Mouse (Mus musculus) adrenal gland, adult 18-20 months (tissue): ENCODE measurements at regions not wholly inside any gene's neighbourhood (a gene's known extent, or its start where the extent isn't known, plus 50 kb on each side); places are given as distances from the start of the nearest gene placed in this dataset.

Experiments used
- DNase-seq, 2 experiments: peaks; one replicate each; pipeline ENCODE4 v3.0.0; 2021 to 2022; ENCODE audit warnings: low spot score in 2 of 2

- DNase-seq = no peak
Observed at GRCm38 (mm10) chr12:71568251-71568650, 258.6 kb downstream of the Dact1 start.

DNA sequence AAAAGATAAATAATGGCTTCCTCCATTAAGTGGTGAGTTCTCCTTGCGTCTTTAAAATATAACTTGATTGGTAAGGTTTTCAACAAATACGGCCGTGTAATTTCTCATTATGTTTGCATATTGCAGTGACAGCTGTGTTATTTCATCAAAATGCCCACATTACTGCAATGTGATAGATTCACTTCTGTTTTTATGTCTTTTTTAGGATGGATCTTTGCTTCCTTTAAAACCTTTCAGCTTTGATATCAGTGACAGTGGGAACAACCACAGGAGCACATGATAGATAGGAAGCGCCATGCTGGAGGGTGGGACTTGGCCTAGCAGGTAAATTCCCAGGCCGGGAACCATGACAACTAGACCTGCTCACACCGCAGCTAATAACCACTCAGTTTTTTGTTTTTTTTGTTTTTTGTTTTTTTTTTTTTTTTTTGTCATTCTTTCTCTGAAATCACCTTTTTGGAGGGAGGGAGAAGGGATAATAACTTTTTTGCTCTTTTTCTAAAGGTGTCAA lies 259.3 kb downstream of the Dact1 start:
- no peak for DNase-seq

DNA sequence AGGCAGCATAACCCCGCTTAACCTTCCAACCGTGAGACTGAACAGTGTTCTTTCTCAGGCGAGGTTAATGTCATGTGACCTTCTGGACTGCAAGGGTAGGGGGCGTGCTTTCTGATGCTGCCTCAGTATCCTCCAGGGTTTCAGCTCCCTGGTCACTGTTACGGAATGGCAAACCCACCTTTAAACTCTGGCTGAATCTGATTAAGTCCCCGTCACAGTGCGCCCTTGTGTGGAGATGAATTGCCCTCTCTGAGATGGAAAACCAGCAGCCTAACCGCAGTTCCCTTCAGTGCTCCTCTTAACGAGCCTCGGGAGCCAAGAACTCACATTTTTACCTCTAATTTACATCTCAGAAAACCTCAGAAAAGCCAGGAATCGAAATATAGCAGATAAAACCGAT lies 260.0 kb downstream of the Dact1 start:
- DNase-seq = no peak

DNA sequence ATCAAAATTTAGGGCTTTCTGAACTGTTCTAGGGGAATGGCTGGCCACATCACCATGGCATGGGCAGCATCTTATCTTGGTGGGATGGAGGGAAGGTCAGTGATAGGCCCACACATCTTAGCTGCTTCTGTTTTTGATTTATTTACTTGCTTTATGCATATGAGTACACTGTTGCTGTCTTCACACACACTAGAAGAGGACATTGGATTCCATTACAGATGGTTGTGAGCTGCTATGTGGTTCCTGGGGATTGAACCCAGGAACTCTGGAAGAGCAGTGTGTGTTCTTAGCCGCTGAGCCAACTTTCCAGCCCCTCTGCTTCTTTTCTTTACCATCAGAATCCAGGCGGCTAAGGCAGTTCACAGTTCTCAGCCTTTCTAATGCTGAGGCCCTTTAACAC lies 260.4 kb downstream of the Dact1 start:
- no peak for DNase-seq

DNA sequence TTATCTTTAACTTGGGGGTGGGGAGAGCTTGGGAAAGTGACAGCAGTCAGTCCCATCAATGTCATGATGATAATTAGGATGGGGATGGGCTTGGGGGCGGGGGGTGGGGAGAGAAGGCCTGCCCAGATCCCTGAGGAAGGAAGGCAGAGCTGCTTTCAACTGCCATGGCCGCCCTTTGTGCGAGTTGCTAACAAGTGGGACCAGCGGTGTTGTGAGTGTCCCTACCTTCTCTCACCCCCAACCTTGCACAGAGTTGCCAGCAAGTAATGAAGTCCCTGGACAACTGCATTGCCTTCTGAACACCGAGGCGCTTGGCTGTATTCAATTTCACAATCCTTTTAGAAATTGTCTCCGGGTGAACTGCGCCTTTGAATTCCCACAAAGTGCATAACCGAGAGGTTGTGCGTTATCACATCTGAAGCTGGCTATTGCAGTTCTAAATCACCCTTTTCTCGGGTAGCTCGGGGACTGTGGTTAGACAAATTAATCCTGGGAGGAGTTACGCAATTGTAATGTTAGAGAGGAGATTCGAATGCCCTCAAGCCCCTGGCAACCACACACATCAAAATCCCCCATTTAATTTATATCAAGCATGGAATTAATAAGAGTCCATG lies 257.9 kb upstream of the Daam1 start:
- DNase-seq = no peak

GRCm38 (mm10) chr12:71573456-71573855 lies 257.4 kb upstream of the Daam1 start:
- DNase-seq = no peak

DNA sequence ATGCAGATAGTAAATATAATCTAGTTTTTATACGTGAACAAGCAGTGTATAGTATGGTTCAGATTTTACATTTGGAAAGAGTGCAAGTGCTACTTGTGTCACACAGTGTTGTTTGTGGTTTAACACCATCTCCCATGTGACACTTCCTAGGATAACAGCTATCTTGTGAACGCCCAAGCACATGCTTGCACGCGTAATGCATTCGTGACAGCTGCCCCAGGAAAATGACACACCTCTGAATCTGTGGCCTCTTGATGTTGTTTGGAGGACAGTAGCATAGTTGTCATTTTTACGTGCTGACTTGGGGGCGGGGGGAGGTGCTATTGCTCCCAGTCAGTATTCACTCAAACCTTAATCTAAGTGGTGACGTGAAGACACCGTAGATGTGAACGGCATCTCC lies 256.2 kb upstream of the Daam1 start:
- DNase-seq = no peak

DNA sequence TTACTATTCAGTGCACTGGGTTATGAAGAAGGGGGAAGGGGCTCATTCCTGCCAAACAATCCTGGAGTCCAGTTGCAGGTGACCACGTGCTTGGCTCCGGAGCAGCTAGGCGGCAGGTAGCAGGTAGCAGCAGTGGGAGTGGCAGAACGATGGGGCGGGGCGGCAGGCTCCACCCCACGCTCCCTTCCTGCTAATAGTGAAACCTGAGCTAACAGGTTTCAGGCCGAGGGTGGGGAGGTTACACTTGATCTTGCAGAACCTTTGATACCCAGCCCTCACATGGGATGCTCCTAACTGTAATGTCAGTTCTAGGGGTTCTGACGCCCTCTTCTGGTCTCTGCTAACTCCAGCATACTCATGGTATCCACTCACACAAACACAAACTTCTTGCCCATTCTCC lies 253.5 kb upstream of the Daam1 start:
- DNase-seq = peak in 1 of 2 experiments; percentile 33

- DNase-seq = no peak
Observed at GRCm38 (mm10) chr12:71578006-71578405, 252.9 kb upstream of the Daam1 start.

- DNase-seq = peak in 1 of 2 experiments; percentile 30
Observed at GRCm38 (mm10) chr12:71578912-71579311, 252.0 kb upstream of the Daam1 start.

- DNase-seq = no peak
Observed at GRCm38 (mm10) chr12:71580532-71581290, 250.2 kb upstream of the Daam1 start.

DNA sequence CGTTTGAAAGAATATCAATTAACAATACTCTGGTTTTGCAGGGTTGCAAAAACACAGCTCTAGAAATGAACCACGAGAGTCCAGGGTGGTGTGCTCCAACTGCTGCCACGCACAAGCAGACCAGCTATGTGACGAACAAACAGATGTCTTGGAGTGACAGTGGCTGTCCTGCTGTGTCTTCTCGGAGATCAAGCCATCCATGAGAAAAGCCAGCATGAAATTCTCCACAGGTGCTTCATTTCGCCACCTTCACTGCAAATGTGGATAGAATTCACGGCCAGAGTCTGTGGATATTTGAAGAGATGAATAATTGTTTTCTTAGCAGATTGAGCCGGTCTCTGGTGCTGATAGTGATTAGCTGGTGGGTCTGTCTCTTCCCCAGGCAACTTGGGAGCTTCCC lies 246.3 kb upstream of the Daam1 start:
- DNase-seq = no peak

DNA sequence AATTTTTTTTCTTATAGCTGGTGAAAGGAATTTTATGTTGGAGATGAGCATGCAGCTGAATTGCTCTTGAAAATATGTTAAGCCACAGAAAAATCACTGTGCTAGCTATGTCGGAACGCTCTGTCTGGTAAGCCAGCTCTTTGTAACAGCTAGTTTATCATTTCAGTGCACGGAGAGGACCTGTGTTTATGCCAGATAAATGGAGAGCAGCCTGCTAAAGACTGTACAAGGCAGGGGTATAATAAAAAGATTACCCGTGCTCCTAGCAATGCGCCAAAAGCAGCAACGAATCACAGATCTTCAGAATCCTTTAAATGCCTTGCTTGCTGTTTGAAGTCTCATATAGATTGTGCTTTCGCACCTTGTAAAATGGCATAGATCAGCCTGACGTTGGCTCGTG lies 232.2 kb upstream of the Daam1 start:
- DNase-seq = no peak

DNA sequence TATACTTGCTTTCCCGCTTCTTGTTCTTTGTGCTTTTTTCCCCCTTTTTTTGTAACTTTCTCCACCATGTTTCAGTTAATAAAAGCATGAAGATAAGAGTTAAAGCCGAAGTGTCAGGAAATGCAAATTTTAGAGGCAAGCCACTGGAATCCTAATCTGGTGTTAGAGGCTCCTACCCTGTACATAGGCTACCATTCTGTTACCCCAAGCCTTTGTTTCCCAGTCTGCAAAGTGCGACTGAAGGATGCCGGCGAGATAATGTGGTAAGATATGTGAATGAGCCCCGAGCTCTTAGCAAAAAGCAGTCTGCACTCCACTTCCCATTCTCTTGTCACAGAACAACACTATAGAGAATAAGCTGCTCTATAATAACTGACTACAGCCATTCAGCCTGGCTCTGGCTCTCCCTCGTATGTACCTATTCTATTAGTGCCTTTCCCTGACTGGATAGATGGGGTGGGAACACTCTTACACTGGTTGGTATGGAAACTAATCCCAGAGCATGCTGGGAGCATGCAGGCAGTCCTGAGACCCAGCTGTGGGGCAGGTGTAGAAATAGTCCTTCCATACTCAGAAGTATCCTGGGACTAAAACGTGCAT lies 229.7 kb upstream of the Daam1 start:
- no peak for DNase-seq

GRCm38 (mm10) chr12:71603136-71603535 lies 227.7 kb upstream of the Daam1 start:
- no peak for DNase-seq

- DNase-seq = no peak
Observed at GRCm38 (mm10) chr12:71606366-71606765, 224.5 kb upstream of the Daam1 start.

DNA sequence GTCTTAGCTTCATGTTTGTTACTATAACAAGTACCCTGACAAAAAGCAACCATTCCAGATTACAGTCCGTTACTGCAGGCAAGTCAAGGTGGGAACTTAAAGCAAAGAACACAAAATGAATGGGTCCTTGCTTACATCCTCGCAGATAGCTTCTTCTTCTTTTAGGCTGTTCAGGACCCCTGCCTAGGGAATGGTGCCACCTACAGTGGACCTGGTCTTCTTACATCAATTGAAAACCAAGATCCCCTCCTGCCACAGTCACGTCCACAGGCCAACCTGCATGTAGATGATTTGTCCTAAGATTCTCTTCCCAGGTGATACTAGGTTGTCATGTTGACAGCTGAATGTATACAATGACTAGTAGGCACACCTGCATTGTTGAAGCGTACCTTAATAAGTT lies 222.9 kb upstream of the Daam1 start:
- DNase-seq = no peak

DNA sequence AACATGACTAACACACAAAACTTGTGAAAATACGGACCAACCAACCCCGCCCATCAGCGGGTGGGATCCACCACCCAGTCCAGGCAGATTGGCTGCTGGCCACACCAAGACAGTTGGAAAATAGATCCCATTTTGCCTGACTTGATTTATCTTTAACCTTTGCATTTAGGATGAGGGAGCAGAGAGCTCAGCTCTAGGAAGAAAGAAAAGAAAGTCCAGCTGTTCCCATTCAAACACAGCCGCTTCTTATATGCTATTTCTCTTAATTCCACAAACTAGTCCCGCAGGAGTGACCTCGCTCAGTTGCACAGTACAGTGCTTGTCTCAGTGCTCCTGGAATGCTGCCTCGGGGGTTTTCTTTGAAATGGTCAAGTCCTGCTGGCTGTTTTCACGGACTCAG lies 217.6 kb upstream of the Daam1 start:
- no peak for DNase-seq

- DNase-seq = no peak
Observed at GRCm38 (mm10) chr12:71614945-71615344, 215.9 kb upstream of the Daam1 start.

- DNase-seq = no peak
Observed at GRCm38 (mm10) chr12:71615383-71615782, 215.5 kb upstream of the Daam1 start.

DNA sequence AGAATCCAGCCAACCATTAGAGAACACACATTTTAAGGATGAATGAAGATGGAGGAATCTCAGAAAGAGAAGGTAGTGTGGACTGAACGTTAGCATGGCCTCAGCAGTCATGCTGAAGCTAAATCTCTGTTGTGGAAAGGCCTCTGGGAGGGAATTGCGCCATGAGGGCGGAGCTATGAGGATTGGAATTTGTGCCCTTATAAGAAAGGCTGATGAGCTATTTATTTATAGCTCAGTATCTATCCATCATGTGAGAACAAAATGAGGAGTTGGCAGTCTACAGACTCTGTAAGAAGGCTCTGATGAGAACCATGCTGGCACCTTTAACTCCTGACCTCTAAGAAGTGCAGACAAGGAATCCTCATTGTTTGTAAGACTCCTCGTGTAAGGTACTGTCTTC lies 214.8 kb upstream of the Daam1 start:
- DNase-seq = no peak

DNA sequence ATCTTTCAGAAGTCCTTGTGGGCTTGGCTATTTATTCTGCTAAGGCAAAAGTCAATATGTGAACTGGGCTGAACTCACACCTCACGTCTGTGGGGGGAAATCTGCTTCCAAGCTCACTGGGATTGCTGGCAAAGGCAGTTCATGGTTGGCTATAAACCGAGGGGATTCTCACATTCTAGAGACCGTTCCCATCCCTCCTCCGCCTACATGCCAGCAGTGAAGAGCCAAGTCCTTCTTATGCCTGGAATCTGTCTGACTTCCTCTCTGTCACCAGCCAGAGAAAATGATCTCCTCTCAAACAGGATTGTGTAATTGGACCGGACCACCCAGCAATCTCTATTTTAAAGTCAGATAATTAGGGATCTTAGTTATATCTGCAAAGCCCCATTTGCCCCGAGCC lies 212.4 kb upstream of the Daam1 start:
- no peak for DNase-seq
